Mouse (Mus musculus): Measurements from ENCODE around the gene Lin28a. TPM values are rescaled to one million over a fixed set of nuclear protein-coding genes. Genes with fewer than 3 reads are reported as not detected.
A peak's percentile ranks its signal among the peaks of the same experiment; 100 is the strongest.

The Lin28a gene
- polyA plus RNA-seq, 1 experiment from 2014 or later, result 0.51 TPM

DNA sequence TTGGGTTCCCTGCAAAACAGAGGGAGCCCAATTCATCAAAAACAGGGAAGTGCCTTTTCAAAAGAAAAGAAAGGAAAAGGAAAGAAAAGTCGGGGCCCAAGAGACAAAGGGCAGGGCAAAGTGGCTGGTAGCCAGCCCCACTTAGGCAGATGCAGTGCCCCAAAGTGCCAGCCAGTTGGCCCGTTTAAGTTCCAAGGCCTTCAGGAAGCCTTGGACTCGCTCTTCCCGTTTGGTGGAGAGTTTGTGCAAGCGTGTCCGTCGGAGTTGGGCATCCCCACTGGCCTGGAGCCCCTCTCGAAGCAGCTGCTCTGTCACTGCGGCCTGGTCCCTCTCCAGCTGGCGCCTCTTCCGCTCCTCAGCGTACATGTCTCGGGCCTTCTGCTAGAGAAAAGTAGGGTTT, 47.8 kb downstream of the Lin28a start:
- no peaks in the 10 kb centered on the region for H3K27me3 ChIP-seq
- peaks cover 25% of the 10 kb centered on the region for H3K4me1 ChIP-seq (replicated peaks)
- peaks cover 62% of the 10 kb centered on the region for H3K36me3 ChIP-seq
- H3K27ac ChIP-seq, result no peak overlapping the region
- no peak overlapping the region for H3K4me3 ChIP-seq (replicated peaks)
- no peak for ATAC-seq (ENCODE audit: insufficient number of reproducible peaks, insufficient read depth, low FRiP score, low TSS enrichment, low read depth)
- whole genome bisulfite sequencing, result 87% methylated on average over 13 of the region's 13 CpGs
- H3K9ac ChIP-seq (replicated peaks), result no peak overlapping the region
- H3K4me2 ChIP-seq, result no peak overlapping the region
- no peaks in the 10 kb centered on the region for H3K9me3 ChIP-seq

DNA sequence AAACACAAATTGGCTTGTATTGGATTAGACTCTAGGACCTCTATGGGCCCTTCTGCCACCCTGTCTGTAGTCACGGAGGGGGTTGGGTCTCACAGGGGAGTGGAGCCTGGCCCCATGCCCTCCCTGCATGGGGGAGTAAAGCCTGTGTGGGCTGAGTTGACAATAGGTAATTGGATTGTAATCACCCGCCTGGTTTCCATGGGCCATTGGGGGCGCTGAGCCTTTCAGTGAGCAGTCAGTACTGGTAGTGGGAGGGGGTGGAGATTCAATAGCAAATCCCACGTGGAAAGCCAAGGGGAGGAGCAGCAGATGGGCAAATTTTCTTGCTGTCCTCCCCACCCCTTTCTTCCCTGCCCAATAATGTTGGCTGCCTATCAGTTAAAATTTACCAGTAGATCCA, 48.4 kb downstream of the Lin28a start:
- H3K4me1 ChIP-seq (replicated peaks), result peaks cover 30% of the 10 kb centered on the region
- H3K4me3 ChIP-seq (replicated peaks), result no peak overlapping the region
- no peak overlapping the region for H3K27ac ChIP-seq
- ATAC-seq (ENCODE audit: insufficient number of reproducible peaks, insufficient read depth, low FRiP score, low TSS enrichment, low read depth), result no peak
- 58% methylated on average over 4 of the region's 4 CpGs for WGBS
- no peaks in the 10 kb centered on the region for H3K9me3 ChIP-seq
- H3K4me2 ChIP-seq, result no peak overlapping the region
- H3K9ac ChIP-seq (replicated peaks), result no peak overlapping the region
- peaks cover 64% of the 10 kb centered on the region for H3K36me3 ChIP-seq
- no peaks in the 10 kb centered on the region for H3K27me3 ChIP-seq

DNA sequence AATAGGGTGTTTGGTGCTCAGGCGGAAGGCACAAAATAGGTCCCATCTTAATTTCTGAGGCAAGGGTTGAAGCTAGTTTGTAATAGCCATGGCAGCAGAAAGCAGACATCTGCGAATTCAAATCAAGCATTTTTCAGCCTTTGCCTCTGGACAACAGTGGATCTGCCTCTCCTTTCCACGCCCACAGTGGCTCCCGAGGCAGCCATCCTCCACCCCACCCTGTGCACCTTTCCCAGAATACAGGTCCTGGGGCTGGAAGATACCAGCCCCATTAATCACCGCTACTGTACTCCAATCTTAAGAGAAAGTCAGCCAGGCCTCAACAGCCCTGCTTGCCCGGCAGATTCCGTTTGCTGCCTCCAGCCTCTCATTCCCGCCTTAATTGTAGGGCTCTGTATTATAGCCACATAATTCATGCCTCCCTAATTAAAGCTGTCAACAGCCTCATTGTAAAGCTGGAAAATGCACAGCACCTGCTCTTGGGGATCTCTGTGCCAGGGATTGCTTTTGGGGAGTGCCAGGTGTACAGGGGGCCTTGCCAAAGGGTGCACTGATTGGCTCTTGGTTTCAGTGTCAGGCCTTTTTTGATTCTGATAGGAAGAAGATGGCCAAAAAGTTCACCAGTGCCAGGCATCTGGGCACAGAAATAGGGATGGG, 49.4 kb downstream of the Lin28a start:
- Histone ChIP-seq H3K27ac (peak overlapping the region; percentile 100; the same call in 1 of the 2 replicates), H3K36me3 (peaks cover 58% of the 10 kb centered on the region), H3K4me2 (peak overlapping the region; percentile 77), H3K4me3 (replicated peaks) (peak overlapping the region; percentile 77; the same call in 1 of the 2 replicates), H3K9ac (replicated peaks) (peak overlapping the region; percentile 88), H3K9me3 (no peaks in the 10 kb centered on the region), H3K4me1 (replicated peaks) (peaks cover 30% of the 10 kb centered on the region), H3K27me3 (no peaks in the 10 kb centered on the region)
- no peak for ATAC-seq (ENCODE audit: insufficient number of reproducible peaks, insufficient read depth, low FRiP score, low TSS enrichment, low read depth)
- 35% methylated on average over 8 of the region's 8 CpGs for WGBS

DNA sequence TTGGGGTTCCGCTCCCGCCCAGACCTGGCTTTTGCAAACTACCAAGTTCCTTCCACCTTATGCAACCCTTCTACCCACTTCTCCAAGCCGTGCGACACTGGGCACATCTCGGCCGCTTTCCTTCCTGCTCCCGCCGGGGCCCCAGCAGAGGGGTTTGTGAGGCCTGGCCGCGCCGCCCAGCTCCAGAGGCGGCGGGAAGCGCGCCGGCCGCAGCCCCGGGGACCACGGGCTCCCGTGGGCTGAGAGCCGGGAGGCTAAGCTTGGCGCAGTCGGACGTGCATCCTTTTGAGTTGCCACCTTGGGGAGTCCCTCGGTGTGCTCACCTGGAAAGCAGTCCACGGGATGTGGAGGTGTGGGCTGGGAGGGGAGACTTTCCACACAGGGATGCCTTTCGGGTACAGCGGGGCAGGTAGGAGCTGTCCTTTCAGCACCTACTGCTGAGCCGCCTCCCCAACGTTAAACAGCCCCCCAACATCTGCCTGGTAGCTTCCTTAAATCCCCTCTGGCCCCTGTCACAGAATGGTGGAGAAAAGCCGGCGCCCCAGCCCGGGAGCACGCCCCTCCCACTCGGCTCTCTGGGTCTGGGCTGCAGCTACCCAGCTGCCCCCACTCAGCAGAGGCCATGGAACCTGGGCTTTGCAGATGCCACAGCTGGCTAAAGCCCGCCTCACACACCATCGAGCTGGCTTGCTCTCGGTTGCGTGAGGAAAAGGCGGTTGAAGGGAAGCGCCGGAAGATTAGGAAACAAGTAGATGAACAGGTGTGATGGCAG, 50.3 kb downstream of the Lin28a start, which contains the start of gene Hmgn2:
Gene Hmgn2, minus strand, starts transcription at position 501 of the 772 bp plus-strand sequence.
- ATAC-seq (ENCODE audit: insufficient number of reproducible peaks, insufficient read depth, low FRiP score, low TSS enrichment, low read depth), result peak; percentile 57
- H3K27ac ChIP-seq, result peak within 1 kb of the TSS; percentile 100
- no peaks in the 10 kb centered on the region for H3K27me3 ChIP-seq
- H3K4me1 ChIP-seq (replicated peaks), result peaks cover 30% of the 10 kb centered on the region
- H3K9me3 ChIP-seq, result no peaks in the 10 kb centered on the region
- WGBS, result 1% methylated on average over 42 of the region's 42 CpGs
- H3K36me3 ChIP-seq, result peaks cover 63% of the 10 kb centered on the region
- H3K4me3 ChIP-seq (replicated peaks), result peak within 1 kb of the TSS; percentile 77
- peak within 1 kb of the TSS; percentile 99 for H3K9ac ChIP-seq (replicated peaks)
- H3K4me2 ChIP-seq, result peak within 1 kb of the TSS; percentile 77

DNA sequence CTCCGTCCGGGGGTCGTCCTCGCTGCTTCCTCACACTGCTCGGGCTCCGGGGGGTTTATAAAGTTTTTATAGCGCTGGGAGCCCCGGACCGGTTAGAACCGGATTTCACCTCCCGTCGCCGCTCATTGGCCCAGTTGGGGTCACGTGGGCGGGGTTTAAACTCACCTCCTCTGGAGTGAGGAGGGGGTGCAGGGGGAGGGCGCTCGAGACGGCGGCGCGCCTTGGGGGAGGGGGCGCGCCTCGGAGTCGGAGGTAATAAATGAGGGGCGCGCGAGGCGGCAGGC, 50.8 kb downstream of the Lin28a start:
- H3K27me3 ChIP-seq, result no peaks in the 10 kb centered on the region
- H3K9me3 ChIP-seq, result no peaks in the 10 kb centered on the region
- ATAC-seq (ENCODE audit: insufficient number of reproducible peaks, insufficient read depth, low FRiP score, low TSS enrichment, low read depth), result peak; percentile 67
- H3K4me1 ChIP-seq (replicated peaks), result peaks cover 30% of the 10 kb centered on the region
- peaks cover 63% of the 10 kb centered on the region for H3K36me3 ChIP-seq
- peak overlapping the region; percentile 77 for H3K4me3 ChIP-seq (replicated peaks)
- H3K9ac ChIP-seq (replicated peaks), result peak overlapping the region; percentile 99
- H3K27ac ChIP-seq, result peak overlapping the region; percentile 100
- peak overlapping the region; percentile 77 for H3K4me2 ChIP-seq
- under 1% methylated on average over 29 of the region's 29 CpGs for WGBS

DNA sequence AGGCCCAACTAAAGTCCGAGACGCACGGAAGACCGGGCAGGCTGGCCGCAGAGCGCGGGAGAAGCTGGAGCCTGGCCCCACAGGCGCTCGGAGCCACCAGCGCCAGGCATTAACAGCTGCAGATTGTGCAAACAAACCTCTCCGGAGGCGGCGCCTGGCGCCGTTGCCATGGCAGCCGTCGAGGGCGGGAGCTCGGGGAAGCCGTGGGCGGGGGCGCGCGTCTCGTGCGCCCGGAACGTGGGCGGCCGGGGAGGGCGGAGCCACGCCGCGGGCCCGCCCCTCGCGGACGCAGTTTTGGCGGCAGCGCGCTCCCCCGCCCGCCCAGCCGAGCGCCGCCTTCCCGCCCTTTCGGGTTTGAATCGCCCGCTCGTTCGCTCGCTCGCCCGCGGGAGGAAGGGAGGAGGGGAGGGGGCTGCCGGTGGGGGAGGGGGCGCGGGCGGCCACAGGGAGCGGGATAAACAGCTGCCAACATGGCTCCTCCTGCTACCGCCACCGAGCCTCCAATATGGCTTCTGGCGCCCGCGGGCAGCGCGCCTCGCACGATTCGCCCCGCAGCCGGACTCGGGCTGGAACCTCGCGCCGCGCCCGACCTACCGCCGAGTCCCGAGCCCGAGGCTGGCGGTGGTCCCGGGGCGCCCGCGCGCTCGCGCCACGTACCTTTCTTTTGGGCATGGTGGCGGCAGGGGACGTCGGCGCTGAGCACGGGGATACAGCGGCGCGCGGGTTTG, 51.3 kb downstream of the Lin28a start:
- Histone ChIP-seq H3K27ac (peak overlapping the region; percentile 100), H3K36me3 (peaks cover 62% of the 10 kb centered on the region), H3K4me3 (replicated peaks) (peak overlapping the region; percentile 77), H3K9me3 (no peaks in the 10 kb centered on the region), H3K4me1 (replicated peaks) (peaks cover 30% of the 10 kb centered on the region), H3K4me2 (peak overlapping the region; percentile 77), H3K9ac (replicated peaks) (peak overlapping the region; percentile 99), H3K27me3 (no peaks in the 10 kb centered on the region)
- ATAC-seq (ENCODE audit: insufficient number of reproducible peaks, insufficient read depth, low FRiP score, low TSS enrichment, low read depth), result peak; percentile 48
- WGBS, result under 1% methylated on average over 85 of the region's 101 CpGs

DNA sequence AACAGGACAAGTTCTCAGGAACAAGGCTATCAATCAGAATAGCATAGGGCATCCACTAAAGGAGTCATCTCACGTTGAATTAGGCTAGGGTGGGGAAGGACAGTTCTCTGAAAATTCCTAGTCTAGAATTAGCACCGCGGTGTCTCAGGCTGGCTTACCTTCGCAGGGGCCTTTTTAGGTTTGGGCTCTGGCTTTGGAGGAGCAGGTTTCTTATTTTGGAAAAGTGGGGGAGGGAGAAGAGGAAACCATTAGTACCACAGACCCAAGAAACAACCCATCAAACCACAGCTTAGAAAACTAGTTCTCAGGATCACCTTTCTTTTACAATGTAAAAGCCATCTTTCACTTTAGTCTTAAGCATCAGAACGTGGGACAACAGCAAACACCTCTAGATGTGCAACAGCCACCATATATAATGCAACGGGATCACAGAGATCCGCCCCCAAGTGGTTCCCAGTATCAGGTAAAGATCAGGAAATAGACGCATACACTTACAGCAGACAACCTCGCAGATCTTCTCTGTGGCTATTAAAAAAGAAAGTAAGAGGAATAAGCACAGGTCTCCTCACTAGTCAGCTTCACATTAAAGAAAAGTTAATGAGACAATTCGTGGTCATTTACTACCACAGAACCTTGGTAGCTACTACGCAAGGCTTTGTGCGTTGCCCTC, 52.2 kb downstream of the Lin28a start:
- WGBS, result 49% methylated on average over 12 of the region's 12 CpGs
- Histone ChIP-seq H3K4me2 (peak overlapping the region; percentile 77), H3K4me1 (replicated peaks) (peaks cover 30% of the 10 kb centered on the region), H3K9ac (replicated peaks) (peak overlapping the region; percentile 99), H3K4me3 (replicated peaks) (peak overlapping the region; percentile 77), H3K27me3 (no peaks in the 10 kb centered on the region), H3K27ac (peak overlapping the region; percentile 100; the same call in 1 of the 2 replicates), H3K9me3 (no peaks in the 10 kb centered on the region), H3K36me3 (peaks cover 53% of the 10 kb centered on the region)
- no peak for ATAC-seq (ENCODE audit: insufficient number of reproducible peaks, insufficient read depth, low FRiP score, low TSS enrichment, low read depth)

DNA sequence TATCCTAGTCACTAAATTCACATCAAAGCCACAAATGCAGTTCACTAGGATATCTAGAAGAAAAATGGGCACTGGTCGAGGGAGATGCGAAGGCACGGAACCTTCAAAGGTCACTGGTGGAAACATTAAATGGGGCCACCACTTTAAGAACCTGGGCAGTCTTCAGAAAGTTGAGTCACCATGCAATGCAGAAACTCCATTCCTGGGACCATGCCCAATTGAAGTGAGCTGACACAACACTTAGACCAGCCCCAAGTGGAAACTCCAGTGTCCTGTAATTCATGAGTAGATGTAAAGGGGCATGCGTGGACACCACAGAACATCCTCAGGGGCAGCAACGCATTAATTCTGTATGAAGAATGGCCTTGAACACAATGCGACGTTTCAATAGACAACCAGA, 56.1 kb downstream of the Lin28a start:
- peaks cover 39% of the 10 kb centered on the region for H3K36me3 ChIP-seq
- H3K4me1 ChIP-seq (replicated peaks), result peaks cover 13% of the 10 kb centered on the region
- no peak overlapping the region for H3K4me2 ChIP-seq
- H3K9me3 ChIP-seq, result no peaks in the 10 kb centered on the region
- no peaks in the 10 kb centered on the region for H3K27me3 ChIP-seq
- H3K9ac ChIP-seq (replicated peaks), result no peak overlapping the region
- no peak overlapping the region for H3K27ac ChIP-seq
- H3K4me3 ChIP-seq (replicated peaks), result no peak overlapping the region
- ATAC-seq (ENCODE audit: insufficient number of reproducible peaks, insufficient read depth, low FRiP score, low TSS enrichment, low read depth), result no peak
- WGBS, result 86% methylated on average over 7 of the region's 7 CpGs

DNA sequence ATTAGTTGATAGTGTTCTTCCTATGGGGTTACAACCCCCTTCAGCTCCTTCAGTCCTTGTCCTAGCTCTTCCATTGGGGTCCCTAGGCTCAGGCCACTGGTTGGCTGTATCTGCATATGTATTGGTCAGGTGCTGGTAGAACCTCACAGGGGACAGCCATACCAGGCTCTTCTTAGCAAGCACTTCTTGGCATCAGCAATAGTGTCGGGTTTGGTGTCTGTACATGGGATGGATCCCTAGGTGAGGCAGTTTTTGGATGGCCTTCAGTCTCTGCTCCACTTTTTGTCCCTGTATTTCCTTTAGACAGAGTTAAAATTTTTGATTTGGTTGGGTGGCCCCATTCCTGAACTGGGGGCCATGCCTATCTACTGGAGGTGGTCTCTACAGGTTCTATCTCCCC, 59.8 kb downstream of the Lin28a start:
- Histone ChIP-seq H3K4me2 (no peak overlapping the region), H3K9me3 (no peaks in the 10 kb centered on the region), H3K4me3 (replicated peaks) (no peak overlapping the region), H3K36me3 (peaks cover 14% of the 10 kb centered on the region), H3K4me1 (replicated peaks) (no peaks in the 10 kb centered on the region), H3K9ac (replicated peaks) (no peak overlapping the region), H3K27me3 (no peaks in the 10 kb centered on the region), H3K27ac (no peak overlapping the region)
- WGBS, result 78% methylated on average over 1 of the region's 1 CpGs
- no peak for ATAC-seq (ENCODE audit: insufficient number of reproducible peaks, insufficient read depth, low FRiP score, low TSS enrichment, low read depth)

DNA sequence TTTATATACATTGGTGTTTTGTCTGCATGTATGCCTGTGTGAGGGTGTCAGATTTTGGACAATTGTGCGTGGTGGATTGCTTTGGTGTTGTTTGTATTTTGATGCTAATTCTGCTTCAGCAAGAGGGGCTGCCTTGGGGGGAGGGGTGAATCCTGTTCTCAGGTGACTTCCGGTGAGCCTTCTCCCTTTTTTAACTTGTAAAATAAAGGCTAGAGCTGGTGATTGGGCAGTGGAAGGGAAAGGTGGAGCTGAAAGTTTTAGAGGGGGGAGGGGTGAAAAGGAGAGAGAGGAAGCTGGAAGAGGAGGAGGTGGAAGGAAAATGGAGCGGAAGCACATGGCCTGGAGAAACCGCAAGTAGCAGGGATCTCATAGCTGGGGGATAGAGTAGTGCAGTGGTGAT, 62.3 kb downstream of the Lin28a start:
- no peaks in the 10 kb centered on the region for H3K9me3 ChIP-seq

More for the DNA sequence above, 62.3 kb downstream of the Lin28a start:
- WGBS, result 78% methylated on average over 4 of the region's 4 CpGs
- Histone ChIP-seq H3K27ac (no peak overlapping the region), H3K4me3 (replicated peaks) (no peak overlapping the region), H3K9ac (replicated peaks) (no peak overlapping the region), H3K36me3 (no peaks in the 10 kb centered on the region), H3K27me3 (no peaks in the 10 kb centered on the region), H3K4me2 (no peak overlapping the region), H3K4me1 (replicated peaks) (no peaks in the 10 kb centered on the region)
- ATAC-seq (ENCODE audit: insufficient number of reproducible peaks, insufficient read depth, low FRiP score, low TSS enrichment, low read depth), result no peak

Data from limb, embryonic 12.5 days (tissue).